ENCODE assay signal across 10 mouse cellular contexts in the genomic region with DNA sequence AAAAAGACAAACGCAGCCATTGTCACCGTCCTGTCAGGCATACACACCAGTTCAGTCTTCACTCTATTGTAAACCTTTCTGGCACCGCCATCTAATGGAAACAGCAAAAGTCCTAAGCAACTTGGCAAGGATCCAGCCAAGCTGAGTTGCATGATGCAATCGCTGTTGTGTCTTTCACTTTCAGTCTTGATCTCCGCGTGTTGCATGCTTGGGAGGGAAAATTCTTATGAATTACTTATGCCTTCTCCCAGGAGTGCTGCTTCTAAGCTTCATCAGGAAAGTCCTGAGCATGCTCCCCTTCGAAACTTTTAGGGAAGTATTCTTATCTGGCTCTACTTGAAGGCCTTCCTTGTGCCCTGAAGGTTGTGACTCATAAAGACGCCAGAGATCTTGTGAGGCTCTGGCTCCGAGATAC. TPM values are rescaled to one million over a fixed set of nuclear protein-coding genes. Genes with fewer than 3 reads are reported as not detected.
DNase-seq lines count a peak whose midpoint lies in the region; ATAC-seq and TF ChIP-seq lines count a peak whose summit lies in the region.
"Had no signal": no experiment of that assay in that cellular context is flagged by ENCODE, and none has a peak within 500 bp of the region (broad histone marks: within the 10 kb centered on the region; RNA-seq: fewer than 3 reads in every experiment).

No protein-coding gene starts in this region.

- peaks cover 25% of the 10 kb centered on the region for H3K4me1 ChIP-seq in heart, embryonic 13.5 days
- no peaks in the 10 kb centered on the region for H3K4me1 ChIP-seq in lung, postnatal 0 days (ENCODE audit: insufficient read depth, low read depth, low read length)
- H3K4me1 ChIP-seq: liver, embryonic 13.5 days; stomach, embryonic 15.5 days had no signal

- H3K27ac ChIP-seq in heart, embryonic 13.5 days (replicated peaks), result no peak overlapping the region
- no peak overlapping the region for H3K27ac ChIP-seq in lung, postnatal 0 days (ENCODE audit: low read length)
- H3K27ac ChIP-seq: liver, embryonic 13.5 days; stomach, embryonic 15.5 days had no signal

- TF ChIP-seq CTCF in lung, postnatal 0 days (IDR thresholded peaks at IDR 0.05), result peak; percentile 17; the same call in 1 of the 2 replicates

- no peaks in the 10 kb centered on the region for H3K36me3 ChIP-seq in heart, embryonic 13.5 days
- no peaks in the 10 kb centered on the region for H3K36me3 ChIP-seq in lung, postnatal 0 days (ENCODE audit: insufficient read depth, low read length)
- H3K36me3 ChIP-seq: liver, embryonic 13.5 days; stomach, embryonic 15.5 days had no signal

- no peak for ATAC-seq in heart, embryonic 13.5 days (ENCODE audit: extremely low read depth, insufficient number of reproducible peaks, low FRiP score, low TSS enrichment)
- ATAC-seq in lung, postnatal 0 days, result peak; percentile 37; the same call in 1 of the 2 replicates

- no peaks in the 10 kb centered on the region for H3K9me3 ChIP-seq in heart, embryonic 13.5 days
- H3K9me3 ChIP-seq in lung, postnatal 0 days (ENCODE audit: low read length), result no peaks in the 10 kb centered on the region
- H3K9me3 ChIP-seq: stomach, embryonic 15.5 days had no signal

- H3K27me3 ChIP-seq in heart, embryonic 13.5 days (replicated peaks), result no peaks in the 10 kb centered on the region
- H3K27me3 ChIP-seq in lung, postnatal 0 days (replicated peaks; ENCODE audit: insufficient read depth, low read length), result no peaks in the 10 kb centered on the region
- H3K27me3 ChIP-seq: stomach, embryonic 15.5 days had no signal

- no peak for TF ChIP-seq EP300 in lung, postnatal 0 days (IDR thresholded peaks at IDR 0.05)

- H3K4me3 ChIP-seq in heart, embryonic 13.5 days, result no peak overlapping the region
- H3K4me3 ChIP-seq in lung, postnatal 0 days (ENCODE audit: low read depth, low read length), result peak overlapping the region; percentile 10; the same call in 1 of the 2 replicates
- H3K4me3 ChIP-seq: liver, embryonic 13.5 days; stomach, embryonic 15.5 days had no signal

- H3K9ac ChIP-seq in heart, embryonic 13.5 days, result 0 out of 2 replicates have a peak overlapping the region, but pooled peaks have one; percentile 8
- no peak overlapping the region for H3K9ac ChIP-seq in lung, postnatal 0 days (replicated peaks; ENCODE audit: low read depth)
- H3K9ac ChIP-seq: liver, embryonic 13.5 days; stomach, embryonic 15.5 days had no signal

- peak overlapping the region; percentile 40 for H3K4me2 ChIP-seq in heart, embryonic 13.5 days
- peak overlapping the region; percentile 36 for H3K4me2 ChIP-seq in lung, postnatal 0 days (replicated peaks; ENCODE audit: low read depth, low read length)
- H3K4me2 ChIP-seq: liver, embryonic 13.5 days; stomach, embryonic 15.5 days had no signal

- peak; percentile 41 to 45 for DNase-seq in cerebellum, postnatal 10 days
- no peak for DNase-seq in cerebellum, adult 8-10 months
- DNase-seq in right cerebral cortex, postnatal 14 days, result peak; percentile 14
- no peak for DNase-seq in right cerebral cortex, adult 18-20 months
- DNase-seq in lung, postnatal 0 days (ENCODE audit: low spot score), result peak; percentile 73
- peak; percentile 59 for DNase-seq in testis, postnatal 10 days (ENCODE audit: low spot score)
- no peak for DNase-seq in thymus, postnatal 4 days
- DNase-seq: liver, embryonic 13.5 days had no signal

- 60% methylated on average over 9 of the region's 9 CpGs for WGBS in heart, embryonic 13.5 days
- WGBS in lung, postnatal 0 days, result 37% methylated on average over 9 of the region's 9 CpGs

RNA-seq across cellular contexts. Expression of a gene that starts 19.4 kb away (rescaled TPM):
- polyA plus RNA-seq in heart, embryonic 13.5 days (2015; fragmentation: Nextera tagmentation; extraction: Ambion mirVana), result 16.2 and 17.3 TPM in 2 replicates
- 5.8 and 6.0 TPM in 2 replicates for polyA plus RNA-seq in lung, postnatal 0 days (2015; fragmentation: Nextera tagmentation; extraction: Ambion mirVana)

Comparison
In these comparisons a context has a peak if more than half of its experiments do, and no peak if none do; other contexts are left out.
1. DNase-seq: peak in cerebellum, postnatal 10 days (2 of 2), right cerebral cortex, postnatal 14 days (single experiment), lung, postnatal 0 days (single experiment) and testis, postnatal 10 days (single experiment); none in cerebellum, adult 8-10 months (single experiment), right cerebral cortex, adult 18-20 months (single experiment) and thymus, postnatal 4 days (single experiment).